Mouse (Mus musculus) megakaryocyte-erythroid progenitor cell, adult 5 weeks (primary cell): ENCODE data around the gene Relt. TPM values are rescaled to one million over a fixed set of nuclear protein-coding genes. Genes with fewer than 3 reads are reported as not detected.

Experiments used
- polyA plus RNA-seq: library from polyadenylated mRNA; stranded (reverse); fragments of >175 nt; gene quantifications from 2 replicates; pipeline ENCODE4 v1.2.3, GENCODE M21; 2012

Gene Relt
- polyA plus RNA-seq, result 34.7 and 41.1 TPM in 2 replicates

DNA sequence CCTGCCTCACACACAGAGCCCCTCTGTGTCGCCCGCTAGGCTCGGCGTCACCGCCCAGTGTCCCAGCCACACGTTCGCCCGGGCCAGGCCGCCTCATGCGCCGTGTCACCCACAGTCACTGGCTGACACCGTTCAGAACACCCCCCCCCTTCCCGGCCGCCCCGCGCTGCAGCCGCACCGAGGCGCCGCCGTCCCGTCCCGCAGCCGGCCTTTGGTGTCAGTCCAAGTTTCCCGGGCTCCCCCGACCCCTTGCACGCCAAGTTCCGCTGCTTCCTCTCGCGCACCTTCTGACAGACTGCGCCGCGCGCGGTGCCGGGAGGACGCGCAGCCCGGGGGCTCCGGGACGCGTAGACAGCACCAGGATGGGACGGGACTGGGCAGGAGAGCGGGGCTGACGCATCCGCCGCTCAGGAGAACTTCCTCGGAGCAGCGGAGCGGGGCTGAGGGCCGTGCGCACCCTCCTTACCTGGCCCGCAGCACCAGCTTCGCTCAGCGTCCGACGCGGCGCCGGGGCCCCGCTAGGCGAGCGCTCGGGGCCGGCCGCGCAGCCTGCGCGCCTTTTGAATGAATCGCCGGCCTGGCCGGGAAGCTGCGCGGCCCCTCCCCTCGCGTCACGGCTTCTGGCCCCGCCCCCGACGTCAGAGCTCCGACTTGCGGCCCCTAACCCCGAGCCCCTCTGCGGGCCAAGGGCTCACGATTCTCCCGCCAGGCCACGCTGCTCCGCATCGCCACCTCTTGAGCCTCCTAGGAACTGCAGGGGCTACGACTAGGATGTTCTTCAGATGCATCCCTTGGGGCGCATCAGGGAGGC lies at the start of gene Relt:
Relt (minus strand) TSS at position 619 of the 811 bp plus-strand sequence.

Other genes starting within 250 kb of the Relt start
- gene Plekhb1, start 201.0 kb downstream of the Relt start, polyA plus RNA-seq, result 0.08 TPM in 1 of 2 replicates, not detected in the other
- gene Fam168a, start 156.8 kb downstream of the Relt start, polyA plus RNA-seq, result 18.4 and 18.6 TPM in 2 replicates
- 1.4 and 1.8 TPM in 2 replicates for gene Arhgef17, start 68.7 kb upstream of the Relt start, polyA plus RNA-seq
- gene P2ry6, start 111.2 kb upstream of the Relt start, polyA plus RNA-seq, result 1.0 and 1.1 TPM in 2 replicates
- gene P2ry2, start 149.4 kb upstream of the Relt start, polyA plus RNA-seq, result 9.6 and 10.8 TPM in 2 replicates
- 16.6 and 17.1 TPM in 2 replicates for gene Fchsd2, start 229.4 kb upstream of the Relt start, polyA plus RNA-seq